Mouse (Mus musculus): ENCODE data around the gene Daglb.

- TF ChIP-seq CTCF (IDR thresholded peaks at IDR 0.05; ENCODE audit: control insufficient read depth, insufficient read depth, insufficient replicate concordance, low read depth, low read length) = no peak
- no peak for TF ChIP-seq POLR2A (IDR thresholded peaks at IDR 0.05; ENCODE audit: control insufficient read depth, low read depth, low read length)
Observed at GRCm38 (mm10) chr5:143505056-143505455, 40.7 kb downstream of the Daglb start.
